Mouse (Mus musculus): ENCODE measurements around the gene Galnt10.

Galnt10 gene

DNA sequence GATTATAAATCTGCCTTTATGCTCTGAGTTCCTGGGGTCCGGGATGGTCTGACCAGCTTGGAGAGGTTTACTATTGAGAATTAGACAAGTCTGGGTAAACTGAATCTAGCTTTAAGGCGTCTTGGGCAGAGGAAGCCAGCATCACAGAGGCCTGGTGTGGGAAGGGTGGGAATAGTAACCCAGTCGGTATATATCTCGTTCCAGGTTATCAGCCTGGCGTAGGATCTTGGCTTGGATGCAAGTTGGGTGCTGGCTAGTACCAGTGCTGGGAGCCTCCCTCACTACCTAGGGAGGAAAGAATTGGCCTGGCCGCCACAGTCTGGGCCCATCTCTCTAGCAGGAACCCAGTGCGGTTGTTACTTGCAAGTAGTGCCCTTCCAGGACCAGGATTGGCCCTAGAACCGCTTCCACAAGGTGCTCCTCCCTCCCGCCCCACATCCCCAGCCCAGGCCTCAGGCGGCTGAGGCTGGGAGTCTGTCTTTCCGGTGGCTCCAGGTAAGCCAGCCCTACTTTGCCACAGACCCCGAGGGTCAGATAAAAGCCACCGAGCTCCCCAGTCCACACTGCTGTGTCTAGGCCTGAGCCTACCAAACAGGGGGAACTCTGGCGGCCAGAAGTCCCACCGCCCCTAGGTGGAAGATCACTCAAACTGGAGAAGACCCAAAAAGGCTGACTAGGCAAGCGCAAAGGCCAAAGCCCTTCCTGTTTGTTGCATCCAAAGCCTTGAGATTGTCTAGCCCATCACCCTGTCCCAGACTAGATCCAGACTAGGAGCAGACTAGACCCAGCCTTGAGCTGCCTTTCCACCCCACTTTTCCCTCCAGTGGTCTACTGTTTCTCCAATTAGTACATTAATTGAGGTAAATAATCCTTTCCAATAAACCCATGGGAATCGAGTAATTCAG, 184.9 kb downstream of the Galnt10 start:
- DNase-seq = no peak

DNA sequence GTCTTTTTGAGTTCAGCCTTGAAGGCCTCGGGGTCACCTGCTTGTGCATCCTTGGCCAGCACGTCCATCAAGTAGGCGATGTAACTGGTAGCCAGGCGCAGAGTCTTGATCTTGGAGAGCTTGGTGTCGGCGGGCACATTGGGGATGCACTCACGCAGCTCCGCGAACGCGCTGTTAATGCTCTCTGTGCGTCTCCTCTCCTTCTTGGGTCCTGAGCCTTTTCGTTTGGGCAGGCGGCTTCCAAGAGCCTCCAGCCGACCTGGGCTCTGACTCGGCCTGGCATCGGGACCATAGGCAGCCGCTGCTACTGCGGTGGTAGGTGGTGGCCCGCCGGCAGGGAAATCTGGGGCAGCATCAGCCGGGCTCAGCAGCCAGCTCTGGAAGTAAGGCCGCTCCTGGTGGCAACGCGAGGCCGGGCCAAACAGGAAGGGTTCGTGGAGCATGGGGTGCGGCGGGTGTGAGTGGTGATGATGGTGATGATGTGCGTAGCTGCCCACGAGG, 186.1 kb downstream of the Galnt10 start:
- DNase-seq = no peak

DNA sequence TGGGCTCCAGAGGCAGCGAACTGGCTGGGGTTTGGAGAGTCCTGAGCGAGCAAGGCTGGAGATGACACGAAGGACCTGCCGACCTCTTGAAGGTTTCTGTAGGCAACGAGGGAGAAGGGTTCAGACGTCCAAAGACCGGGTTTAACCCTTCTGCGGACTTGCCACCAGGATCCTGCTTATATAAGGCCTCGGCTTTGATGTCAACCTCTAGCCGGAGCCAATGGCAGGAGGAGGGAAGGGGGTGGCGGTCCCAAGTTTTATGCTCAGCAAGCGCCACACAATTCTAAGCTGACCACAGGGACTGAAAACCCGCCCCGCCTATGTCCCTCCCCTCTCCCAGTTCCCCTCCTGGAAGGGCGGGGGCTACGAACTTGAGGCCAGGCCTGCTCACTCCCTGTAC, 186.6 kb downstream of the Galnt10 start:
- DNase-seq = no peak

DNA sequence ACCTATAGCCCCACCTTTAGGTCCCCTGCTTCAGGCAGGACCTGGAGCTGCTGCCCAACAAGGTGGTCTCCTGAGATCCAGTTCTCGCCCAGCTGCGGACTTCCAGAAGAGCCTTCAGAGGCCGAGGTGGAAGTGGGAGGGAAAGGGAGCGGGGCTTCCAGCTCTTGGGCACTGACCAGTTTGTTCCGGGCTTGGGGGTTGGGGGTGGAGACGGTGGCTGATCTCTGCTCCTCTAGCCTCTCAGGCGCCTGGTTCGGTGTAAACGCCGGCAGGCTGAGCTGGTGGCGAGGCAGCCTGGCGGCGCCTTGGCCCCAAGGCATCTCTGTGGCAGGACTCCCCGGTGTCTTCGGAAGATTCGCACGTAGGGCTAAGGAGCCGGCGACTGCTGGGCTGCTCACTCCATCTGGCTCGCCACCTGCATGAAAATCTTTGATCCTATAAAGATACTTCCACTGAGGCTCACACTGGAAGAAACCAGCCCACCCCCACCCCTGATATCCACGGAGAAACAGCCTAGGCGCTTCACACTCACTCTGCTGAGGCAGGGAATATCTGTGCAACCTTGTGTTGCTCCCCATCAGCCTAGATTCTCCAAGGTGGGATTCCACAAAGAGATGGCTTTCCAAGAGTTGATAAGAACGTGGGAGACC, 187.4 kb downstream of the Galnt10 start, which contains the start of gene Hand1:
Gene Hand1 (minus strand): TSS at position 267 of the 650 bp plus-strand sequence.
- no peak for DNase-seq

DNA sequence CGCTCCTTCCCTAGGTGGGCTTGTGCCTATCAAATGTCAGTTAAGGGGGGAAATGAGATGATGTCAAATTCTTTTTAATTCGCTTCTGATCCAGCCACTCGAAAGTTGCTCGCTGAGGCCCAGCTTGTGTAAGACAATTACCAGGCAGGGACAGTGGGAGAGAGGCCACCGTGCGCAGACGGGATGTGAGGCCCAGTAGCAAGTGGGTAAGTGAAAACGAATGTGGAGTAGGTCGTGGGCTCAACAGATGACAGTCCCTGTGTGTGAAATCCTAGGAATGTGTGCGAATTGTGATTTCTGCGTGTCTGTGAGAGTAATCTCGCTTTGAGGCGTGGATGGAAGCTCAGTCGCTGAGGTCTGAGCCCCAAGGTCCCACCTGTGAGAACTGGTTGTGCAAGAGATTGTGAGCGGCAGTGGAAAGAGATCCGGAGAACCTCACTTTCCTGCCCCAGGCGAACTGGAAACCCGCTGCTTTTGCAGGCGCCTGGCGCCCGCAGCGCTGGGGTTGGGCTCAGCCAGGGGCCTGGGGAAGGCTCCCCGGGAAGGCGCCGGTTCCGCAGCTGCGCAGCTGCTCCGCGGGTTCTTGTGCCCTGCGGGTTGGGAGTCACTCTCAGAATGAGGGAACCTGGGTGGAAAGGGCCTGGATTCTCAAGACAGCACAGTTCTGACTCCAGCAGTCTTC, 188.2 kb downstream of the Galnt10 start:
- DNase-seq = no peak

DNA sequence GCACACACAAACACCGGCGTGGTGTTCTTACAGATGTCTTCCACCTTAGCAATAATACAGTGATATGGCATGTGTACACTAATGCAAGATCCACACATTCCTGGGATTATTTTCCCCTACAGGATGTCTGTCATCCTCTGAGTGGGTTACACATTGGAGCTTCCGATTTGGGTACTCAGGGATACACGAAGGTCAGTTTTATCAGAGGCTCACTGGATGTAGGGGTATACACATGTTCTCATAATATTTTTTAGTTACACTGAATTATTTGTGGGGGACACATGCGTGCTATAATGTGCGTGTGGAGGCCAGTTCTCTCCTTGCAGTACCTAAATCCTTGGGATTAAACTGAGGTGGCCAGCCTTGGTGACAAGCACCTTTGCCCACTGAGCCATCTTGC, 188.8 kb downstream of the Galnt10 start:
- DNase-seq = no peak

DNA sequence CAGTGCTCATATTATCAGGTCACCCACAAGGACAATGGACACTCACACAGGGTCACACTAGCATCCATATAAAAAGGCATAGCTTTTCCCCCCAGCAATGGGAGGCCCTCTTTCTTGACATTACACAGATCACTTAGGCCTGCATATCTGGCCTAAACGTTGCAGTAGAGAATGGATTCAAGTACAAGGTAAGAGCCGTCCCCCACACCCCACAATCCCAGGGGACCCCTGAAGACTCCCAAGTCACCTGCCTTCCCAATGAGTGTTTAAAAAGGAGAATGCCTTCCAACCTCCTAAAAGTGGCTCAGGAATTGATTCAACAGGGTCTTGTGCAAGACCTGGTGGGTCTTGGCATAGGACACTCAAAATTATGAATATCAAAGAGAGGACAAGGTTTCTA, 190.1 kb downstream of the Galnt10 start:
- DNase-seq = no peak

DNA sequence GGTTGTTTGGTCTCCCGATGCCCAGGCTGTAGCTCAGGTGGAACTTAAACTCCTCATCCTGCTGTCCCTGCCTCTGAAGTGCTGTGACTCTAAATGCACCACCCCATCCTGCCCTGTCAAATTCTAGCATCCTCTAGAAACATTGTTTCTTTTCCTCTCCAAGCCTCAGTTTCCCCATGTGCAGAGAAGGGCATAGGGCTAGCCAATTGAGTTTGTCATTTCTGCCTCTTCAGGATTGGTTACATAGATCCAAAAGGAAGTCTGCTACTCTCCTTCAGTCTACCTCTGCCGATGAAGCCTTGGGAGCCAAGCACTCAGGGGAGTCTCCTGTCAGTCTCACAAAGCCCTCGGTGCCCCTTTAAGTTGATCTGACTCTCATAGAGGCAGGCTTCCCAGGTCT, 190.7 kb downstream of the Galnt10 start:
- DNase-seq = no peak

DNA sequence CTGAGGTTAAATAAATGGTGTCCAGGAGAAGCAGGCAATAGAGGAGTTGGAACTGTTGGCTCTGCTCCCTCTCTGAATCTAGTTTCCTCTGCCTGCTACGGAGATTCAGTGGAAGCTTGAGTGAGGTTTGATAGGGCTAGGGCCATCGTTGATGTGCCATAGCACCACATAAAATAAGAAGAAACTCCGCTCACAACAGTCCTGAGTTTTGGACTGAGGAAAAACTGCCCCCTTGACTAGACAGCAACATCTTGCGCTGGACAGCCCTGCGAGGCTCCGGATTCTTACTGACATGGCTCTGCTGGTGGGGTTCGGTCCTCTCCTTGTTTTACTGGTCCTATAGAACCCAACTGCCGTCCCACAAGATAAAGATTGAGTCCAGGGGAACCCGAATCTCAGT, 191.2 kb downstream of the Galnt10 start:
- DNase-seq = no peak

Data from thymus, adult 18-20 months (tissue).